Mouse (Mus musculus) forebrain, embryonic 11.5 days (tissue): Measurements from ENCODE around the gene Hist1h1e. TPM values are rescaled to one million over a fixed set of nuclear protein-coding genes. Genes with fewer than 3 reads are reported as not detected.
"Not testable (repeated sequence)": the region's sequence is repeated elsewhere in the genome, so short reads cannot be mapped to it uniquely, and the experiment has no call there.

ENCODE experiments used
- ATAC-seq: fragments of 200-750 bp; cut with Nextera tagmentation; replicated peaks from 2 replicates; pipeline ENCODE4 v1.8.0; 2017; ENCODE audit warnings: moderate TSS enrichment; ENCODE audit not compliant: low FRiP score
- DNase-seq: peaks from one replicate; pipeline ENCODE4 v3.0.0-alpha.2; 2017; ENCODE audit warnings: low spot score
- H3K27ac ChIP-seq: fragments of 300-500 bp; sonication (generic); 2 replicates; pipeline ENCODE4 v1.5.1; 2014; ENCODE audit warnings: low read depth, low read length
- H3K27me3 ChIP-seq: fragments of 300-500 bp; sonication (generic); 2 replicates; pipeline ENCODE4 v1.6.1; 2014; ENCODE audit warnings: mild to moderate bottlenecking, low read length, mixed read lengths; ENCODE audit not compliant: control insufficient read depth, insufficient read depth
- H3K36me3 ChIP-seq: fragments of 300-500 bp; sonication (generic); 2 replicates; pipeline ENCODE4 v1.6.1; 2014; ENCODE audit warnings: mild to moderate bottlenecking, low read length, moderate library complexity, mixed read lengths; ENCODE audit not compliant: control insufficient read depth, insufficient read depth
- H3K4me1 ChIP-seq: fragments of 300-500 bp; sonication (generic); replicated peaks from 2 replicates; pipeline ENCODE4 v1.6.1; 2014; ENCODE audit warnings: low read length, mixed read lengths; ENCODE audit not compliant: control insufficient read depth, insufficient read depth
- H3K4me2 ChIP-seq: fragments of 300-500 bp; sonication (generic); 2 replicates; pipeline ENCODE4 v1.6.1; 2014; ENCODE audit warnings: low read depth, mild to moderate bottlenecking, low read length, moderate library complexity, mixed read lengths; ENCODE audit not compliant: severe bottlenecking
- H3K4me3 ChIP-seq: fragments of 300-500 bp; sonication (generic); 2 replicates; pipeline ENCODE4 v1.5.1; 2014; ENCODE audit warnings: low read depth, low read length
- H3K9ac ChIP-seq: fragments of 300-500 bp; sonication (generic); 2 replicates; pipeline ENCODE4 v1.6.1; 2014; ENCODE audit warnings: low read length
- H3K9me3 ChIP-seq: fragments of 300-500 bp; sonication (generic); 2 replicates; pipeline ENCODE4 v1.6.1; 2016; ENCODE audit warnings: low read length, mixed read lengths; ENCODE audit not compliant: control insufficient read depth
- WGBS: fragments of 180-500 bp; shearing (Covaris S2); extraction: QIAGEN DNeasy Blood & Tissue Kit; methylation state at CpG from one replicate; pipeline ENCODE4 v1.1.7; 2014; 5-methylcytosine and 5-hydroxymethylcytosine counted together
- polyA plus RNA-seq: library from polyadenylated mRNA; unstranded; fragments of >200 nt; fragmentation: Nextera tagmentation; extraction: Ambion mirVana; gene quantifications from 2 replicates; pipeline ENCODE4 v1.2.1, GENCODE M21; 2014

Gene Hist1h1e
- polyA plus RNA-seq, 1 experiment from 2014 or later: 27.7 TPM

DNA sequence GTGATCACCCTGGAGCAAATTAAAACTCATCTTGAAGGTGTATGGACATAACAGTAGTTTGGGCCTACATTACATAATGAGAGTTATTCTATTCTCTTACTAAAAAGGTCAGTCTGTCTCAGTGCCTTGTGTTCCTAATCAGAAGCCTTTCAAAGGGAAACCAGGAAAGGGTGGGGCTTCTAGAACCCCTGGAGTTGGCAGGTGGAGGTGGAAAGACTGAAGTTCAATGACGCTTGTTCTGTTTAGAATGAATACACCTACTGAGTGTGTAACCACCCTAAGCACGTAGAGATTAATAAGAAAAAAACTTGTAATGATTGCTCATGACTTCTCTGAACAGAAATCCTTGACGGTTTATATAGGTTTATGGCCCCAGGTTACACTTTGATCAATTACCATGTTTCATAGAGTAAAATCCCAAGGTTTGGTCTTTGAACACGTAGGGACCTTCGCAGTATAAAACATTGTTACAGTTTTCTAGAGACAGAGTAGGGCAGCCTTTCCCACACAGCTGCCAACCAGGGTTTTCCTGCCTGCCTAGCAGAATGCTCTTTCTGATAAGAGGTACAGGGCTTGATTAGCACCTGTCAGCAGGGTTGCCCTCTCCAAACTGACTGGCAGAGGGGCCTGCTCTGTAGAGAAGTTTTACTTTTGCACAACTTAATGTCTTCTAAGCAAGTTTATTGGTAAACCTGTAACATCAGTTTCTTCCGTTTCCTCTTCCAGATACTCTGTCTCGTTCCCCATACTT lies 26.6 kb downstream of the Hist1h1e start:
- no peak overlapping the region for H3K4me2 ChIP-seq
- no peak for DNase-seq
- no peaks in the 10 kb centered on the region for H3K27me3 ChIP-seq
- no peak overlapping the region for H3K4me3 ChIP-seq
- H3K9ac ChIP-seq: no peak overlapping the region
- no peaks in the 10 kb centered on the region for H3K4me1 ChIP-seq
- no peak for ATAC-seq
- no peaks in the 10 kb centered on the region for H3K36me3 ChIP-seq
- H3K27ac ChIP-seq: no peak overlapping the region
- H3K9me3 ChIP-seq: no peaks in the 10 kb centered on the region
- 84% methylated on average over 7 of the region's 7 CpGs for WGBS

DNA sequence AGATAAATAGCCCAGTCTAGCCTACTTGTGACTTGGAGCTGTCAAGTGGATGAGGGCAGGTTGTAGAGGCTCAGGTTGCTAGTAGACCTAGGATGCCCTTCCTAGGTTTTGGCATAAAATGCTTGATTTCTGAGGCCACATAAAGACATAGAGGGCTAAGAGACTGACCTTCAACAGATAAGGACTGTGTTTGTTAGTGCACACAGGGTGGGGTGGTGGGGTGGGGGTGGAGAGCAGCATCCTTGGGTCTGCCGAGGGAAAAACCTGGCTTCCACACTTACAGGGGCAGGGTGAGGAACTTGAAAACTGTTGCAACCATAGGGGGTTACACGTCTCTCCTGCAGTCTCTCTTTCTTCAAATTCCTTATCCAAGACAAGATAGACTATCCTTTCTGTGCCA lies 27.2 kb downstream of the Hist1h1e start:
- Histone ChIP-seq H3K9ac (no peak overlapping the region), H3K4me1 (no peaks in the 10 kb centered on the region), H3K36me3 (no peaks in the 10 kb centered on the region), H3K27me3 (no peaks in the 10 kb centered on the region), H3K4me2 (no peak overlapping the region), H3K9me3 (no peaks in the 10 kb centered on the region), H3K27ac (no peak overlapping the region), H3K4me3 (no peak overlapping the region)
- 76% methylated on average over 2 of the region's 2 CpGs for WGBS
- no peak for ATAC-seq
- no peak for DNase-seq

DNA sequence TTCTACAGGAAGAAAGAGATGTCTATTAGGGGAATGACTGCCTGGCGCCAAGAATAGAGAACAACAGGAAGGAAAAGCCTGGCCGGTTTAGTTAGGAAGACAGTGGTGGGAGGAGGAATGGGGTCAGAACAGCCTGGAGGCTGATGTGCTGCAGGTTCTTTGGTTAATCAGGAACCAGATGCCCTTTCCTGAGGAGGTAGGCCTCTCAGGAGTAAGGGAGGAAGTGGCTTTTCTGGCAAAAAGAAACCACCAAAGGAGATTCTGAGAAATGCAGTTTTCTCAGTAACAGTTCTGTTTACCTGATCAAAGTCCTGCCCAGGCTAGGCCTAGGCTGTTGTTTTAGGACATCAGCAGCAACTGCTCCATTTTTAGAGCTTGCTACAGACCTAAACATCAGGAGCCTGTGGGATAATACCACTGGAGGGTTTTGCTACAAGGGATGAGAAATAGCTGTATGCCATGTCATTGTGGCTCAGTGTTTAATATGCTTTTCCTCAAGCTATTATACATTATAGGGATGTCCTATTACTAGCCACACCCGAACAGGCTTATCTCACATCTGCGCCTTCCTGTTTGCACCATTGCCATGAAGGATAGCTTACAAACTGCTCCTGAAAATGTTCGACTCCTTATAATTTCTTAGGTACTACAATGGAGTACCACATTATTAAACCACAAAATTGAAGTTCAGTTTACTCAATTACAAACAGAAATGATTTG lies 29.1 kb downstream of the Hist1h1e start:
- DNase-seq: no peak
- Histone ChIP-seq H3K27ac (no peak overlapping the region), H3K9me3 (no peaks in the 10 kb centered on the region), H3K4me1 (no peaks in the 10 kb centered on the region), H3K36me3 (no peaks in the 10 kb centered on the region), H3K4me2 (no peak overlapping the region), H3K4me3 (no peak overlapping the region), H3K27me3 (no peaks in the 10 kb centered on the region), H3K9ac (no peak overlapping the region)
- ATAC-seq: no peak
- 82% methylated on average over 5 of the region's 5 CpGs for WGBS

DNA sequence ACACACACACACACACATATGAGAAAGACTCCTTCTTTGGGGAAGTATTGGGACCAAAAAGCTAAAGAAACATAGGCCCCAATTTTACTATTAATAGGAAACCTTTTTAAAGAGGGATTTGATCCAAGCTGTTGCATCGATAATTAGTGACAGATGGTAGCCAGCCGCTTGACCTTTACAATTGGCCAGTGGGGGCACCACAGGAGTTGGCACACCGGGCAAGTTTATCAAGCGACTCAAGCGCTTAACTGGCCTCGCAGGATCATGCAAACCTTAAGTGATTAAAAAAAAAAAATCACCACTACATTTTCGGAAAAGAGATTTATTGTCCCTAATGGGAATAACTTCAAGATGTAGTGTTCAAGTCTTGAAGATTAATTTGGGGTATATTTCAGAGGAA lies 29.7 kb downstream of the Hist1h1e start:
- H3K27ac ChIP-seq: no peak overlapping the region
- no peak overlapping the region for H3K4me3 ChIP-seq
- H3K4me2 ChIP-seq: no peak overlapping the region
- 82% methylated on average over 7 of the region's 7 CpGs for WGBS
- ATAC-seq (no peak), DNase-seq (no peak)
- H3K4me1 ChIP-seq: no peaks in the 10 kb centered on the region
- no peak overlapping the region for H3K9ac ChIP-seq
- no peaks in the 10 kb centered on the region for H3K9me3 ChIP-seq
- no peaks in the 10 kb centered on the region for H3K27me3 ChIP-seq
- no peaks in the 10 kb centered on the region for H3K36me3 ChIP-seq

DNA sequence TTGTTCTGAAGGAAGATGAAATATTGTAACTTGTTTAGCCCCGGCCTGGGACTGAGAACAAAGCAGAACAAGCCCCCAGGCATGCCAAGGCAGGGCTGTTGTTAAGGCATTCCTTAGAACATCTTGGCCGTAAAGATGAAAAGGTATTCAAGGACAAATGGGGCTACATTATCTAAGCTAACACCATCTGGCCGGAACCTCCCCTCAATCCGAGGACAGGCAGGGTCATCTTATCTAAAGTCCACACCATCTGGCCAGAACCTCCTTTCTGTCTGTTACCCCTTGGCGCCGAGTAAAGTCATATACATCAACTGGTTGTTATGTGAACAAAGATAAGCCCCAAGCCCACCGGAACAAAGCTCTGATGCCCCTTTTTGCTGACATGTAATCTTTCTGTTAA lies 30.5 kb downstream of the Hist1h1e start:
- H3K9ac ChIP-seq, H3K4me2 ChIP-seq, H3K36me3 ChIP-seq, H3K9me3 ChIP-seq, DNase-seq, H3K27ac ChIP-seq, ATAC-seq, H3K4me3 ChIP-seq, H3K27me3 ChIP-seq, H3K4me1 ChIP-seq: not testable (repeated sequence)
- WGBS: 93% methylated on average over 7 of the region's 7 CpGs

DNA sequence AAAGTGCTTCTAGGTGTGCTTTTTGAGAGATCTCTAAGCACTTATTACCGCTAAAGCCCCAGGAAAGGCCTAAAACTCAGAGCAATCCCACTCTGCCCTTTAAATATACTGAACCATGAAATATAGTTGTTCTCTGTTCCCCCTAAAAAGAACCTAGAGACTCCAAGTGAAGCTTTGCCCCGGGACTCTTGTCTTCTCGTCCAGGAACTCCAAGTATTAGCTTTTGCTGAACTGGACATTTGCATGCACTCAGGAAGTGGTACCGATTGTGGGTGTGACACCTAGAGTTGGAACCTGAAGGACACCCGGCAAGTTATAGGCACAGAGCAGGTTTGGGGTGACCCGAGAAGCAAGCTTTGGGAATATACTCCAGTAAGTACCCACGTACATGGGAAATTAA lies 31.2 kb downstream of the Hist1h1e start:
- Histone ChIP-seq H3K4me2 (no peak overlapping the region), H3K9me3 (no peaks in the 10 kb centered on the region), H3K4me1 (peaks cover 4% of the 10 kb centered on the region; the same call in 1 of the 2 replicates), H3K36me3 (no peaks in the 10 kb centered on the region), H3K27me3 (no peaks in the 10 kb centered on the region), H3K27ac (no peak overlapping the region), H3K9ac (no peak overlapping the region), H3K4me3 (no peak overlapping the region)
- DNase-seq: no peak
- WGBS: 93% methylated on average over 7 of the region's 7 CpGs
- no peak for ATAC-seq

DNA sequence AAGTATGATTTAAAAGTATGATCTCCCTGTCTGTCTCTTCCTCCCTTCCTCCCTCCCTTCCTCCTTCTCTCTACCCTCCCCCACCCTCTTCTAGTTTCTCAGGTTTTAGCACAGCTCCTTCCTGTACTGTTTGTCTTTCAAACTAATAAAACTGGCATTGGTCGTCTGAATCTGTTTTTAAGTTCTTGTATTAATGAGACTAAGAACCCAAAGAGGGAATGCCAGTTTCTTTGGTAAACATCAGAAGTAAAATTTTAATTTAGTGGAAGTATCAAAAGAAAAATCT lies 35.5 kb downstream of the Hist1h1e start:
- ATAC-seq: 0 out of 2 replicates have a peak, but pooled peaks have one; percentile 1
- Histone ChIP-seq H3K36me3 (no peaks in the 10 kb centered on the region), H3K4me3 (peak overlapping the region; percentile 23), H3K4me1 (peaks cover 16% of the 10 kb centered on the region), H3K4me2 (peak overlapping the region; percentile 58; the same call in 1 of the 2 replicates), H3K27ac (peak overlapping the region; percentile 99), H3K27me3 (no peaks in the 10 kb centered on the region), H3K9me3 (no peaks in the 10 kb centered on the region), H3K9ac (peak overlapping the region; percentile 65)
- DNase-seq: no peak
- 0% methylated on average over 1 of the region's 1 CpGs for WGBS

DNA sequence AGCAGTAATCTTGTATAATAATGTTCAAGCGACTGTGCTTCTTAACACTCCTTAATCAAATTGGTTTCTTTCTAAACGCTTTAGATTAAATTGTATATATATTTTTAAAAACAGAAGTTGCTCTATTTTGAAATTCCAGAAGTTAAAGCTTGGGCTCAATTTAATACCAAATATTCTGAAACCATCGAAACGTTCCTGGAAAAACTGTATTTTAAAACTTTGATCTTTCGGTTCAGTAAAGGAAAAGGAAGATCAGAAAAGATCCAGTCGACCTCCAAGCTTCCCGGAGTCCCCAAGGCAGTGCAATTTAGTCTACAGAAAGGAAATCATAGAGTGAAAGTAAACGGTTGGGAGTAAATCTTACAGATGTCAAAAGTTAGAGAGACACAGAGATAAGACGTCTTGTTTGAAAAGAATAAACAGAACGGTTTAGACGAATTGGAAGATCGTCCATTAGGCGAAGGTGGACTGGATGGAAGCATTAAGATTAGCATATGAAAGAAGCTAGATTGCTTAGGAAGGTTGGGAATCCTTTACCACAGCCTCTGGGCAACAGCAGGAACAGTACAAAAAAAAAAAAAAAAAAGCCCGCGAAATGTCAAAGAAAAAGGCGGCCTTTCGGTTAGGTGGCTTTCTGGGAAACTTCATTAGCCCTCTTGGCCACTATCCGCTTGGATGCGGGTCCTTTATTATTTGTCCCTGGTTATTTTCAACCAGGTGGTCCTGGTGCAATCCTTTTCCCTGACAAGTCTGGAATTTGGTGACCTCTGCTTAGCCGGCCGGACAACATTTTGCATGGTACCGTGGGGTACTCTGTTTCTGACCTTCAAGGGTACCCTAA lies 36.0 kb downstream of the Hist1h1e start:
- Histone ChIP-seq H3K27ac (peak overlapping the region; percentile 99), H3K27me3 (no peaks in the 10 kb centered on the region), H3K9me3 (no peaks in the 10 kb centered on the region), H3K4me2 (peak overlapping the region; percentile 58), H3K9ac (peak overlapping the region; percentile 65), H3K4me1 (peaks cover 16% of the 10 kb centered on the region), H3K36me3 (no peaks in the 10 kb centered on the region), H3K4me3 (peak overlapping the region; percentile 23)
- WGBS: under 1% methylated on average over 22 of the region's 22 CpGs
- peak; percentile 51 for DNase-seq
- peak; percentile 37; the same call in 1 of the 2 replicates for ATAC-seq
